Comparison of ENCODE assay signal across 21 mouse cellular contexts in the genomic region with DNA sequence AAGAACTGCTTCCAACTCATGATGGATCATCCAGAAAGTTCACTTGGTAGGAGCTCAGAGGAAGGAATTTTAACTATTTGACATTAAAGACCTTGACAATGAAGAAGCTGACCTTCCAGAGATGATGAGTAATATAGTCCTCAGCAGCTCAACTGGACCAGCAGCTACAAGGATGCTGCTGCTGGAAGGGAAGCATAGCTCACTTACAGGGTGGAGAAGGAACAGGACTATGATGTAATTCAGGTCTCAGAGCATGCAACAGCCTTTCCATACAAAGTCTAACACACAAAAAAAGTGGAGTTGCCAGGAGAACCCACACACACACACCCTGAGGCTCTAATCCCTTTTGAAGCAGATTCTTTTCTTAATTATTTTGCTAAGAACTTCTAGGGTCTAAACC.
DNase-seq lines count a peak whose midpoint lies in the region; ATAC-seq and TF ChIP-seq lines count a peak whose summit lies in the region.
"Had no signal": no experiment of that assay in that cellular context is flagged by ENCODE, and none has a peak within 500 bp of the region (broad histone marks: within the 10 kb centered on the region; RNA-seq: fewer than 3 reads in every experiment).

No protein-coding gene starts in this region.

- ATAC-seq in kidney, postnatal 0 days (replicated peaks; ENCODE audit: low FRiP score, low read depth) = no peak
- peak; percentile 25 for ATAC-seq in Patski
- no peak for ATAC-seq in hindbrain, embryonic 13.5 days (ENCODE audit: low FRiP score)
- ATAC-seq: forebrain, embryonic 14.5 days; forebrain, embryonic 16.5 days had no signal

- no peak for TF ChIP-seq CTCF in kidney, postnatal 0 days (IDR thresholded peaks at IDR 0.05; ENCODE audit: low read depth)
- no peak for TF ChIP-seq CTCF in Patski (IDR thresholded peaks at IDR 0.05)

- no peak overlapping the region for H3K27ac ChIP-seq in kidney, postnatal 0 days
- H3K27ac ChIP-seq in hindbrain, embryonic 13.5 days = no peak overlapping the region
- H3K27ac ChIP-seq: embryonic facial prominence, embryonic 10.5 days; embryonic facial prominence, embryonic 12.5 days; forebrain, embryonic 10.5 days; forebrain, embryonic 12.5 days had no signal

- H3K36me3 ChIP-seq in kidney, postnatal 0 days (ENCODE audit: insufficient read depth, low read length) = no peaks in the 10 kb centered on the region
- no peaks in the 10 kb centered on the region for H3K36me3 ChIP-seq in myocyte (ENCODE audit: control insufficient read depth, insufficient read depth)
- no peaks in the 10 kb centered on the region for H3K36me3 ChIP-seq in hindbrain, embryonic 13.5 days
- H3K36me3 ChIP-seq: embryonic facial prominence, embryonic 10.5 days; embryonic facial prominence, embryonic 12.5 days; forebrain, embryonic 10.5 days; forebrain, embryonic 12.5 days had no signal

- no peaks in the 10 kb centered on the region for H3K27me3 ChIP-seq in kidney, postnatal 0 days (ENCODE audit: insufficient read depth, low read length)
- H3K27me3 ChIP-seq in Patski (no peaks in the 10 kb centered on the region), myocyte (ENCODE audit: control insufficient read depth, insufficient read depth, insufficient read length) (no peaks in the 10 kb centered on the region)
- H3K27me3 ChIP-seq in hindbrain, embryonic 13.5 days = no peaks in the 10 kb centered on the region
- H3K27me3 ChIP-seq: embryonic facial prominence, embryonic 12.5 days; forebrain, embryonic 12.5 days had no signal

- in situ Hi-C loops in Patski (cut with MboI; ENCODE audit: low pct_unique_long_range_greater_than_20kb) = no loop called here

- H3K4me3 ChIP-seq in kidney, postnatal 0 days (replicated peaks; ENCODE audit: low read depth, low read length) = no peak overlapping the region
- H3K4me3 ChIP-seq in myocyte = no peak overlapping the region
- H3K4me3 ChIP-seq in hindbrain, embryonic 13.5 days = no peak overlapping the region
- H3K4me3 ChIP-seq: embryonic facial prominence, embryonic 10.5 days; embryonic facial prominence, embryonic 12.5 days; erythroblast, embryonic 14.5 days; forebrain, embryonic 10.5 days; forebrain, embryonic 12.5 days had no signal

- CTCF ChIA-PET in Patski (lab: Charles Lee) = interaction anchor here (1.1 to 2.3 kb wide), 3 partner anchors 13 to 45 kb away, joined by 3 to 7 read pairs (median 6); no protein-coding TSS in a partner anchor

- no peaks in the 10 kb centered on the region for H3K79me2 ChIP-seq in myocyte (ENCODE audit: control insufficient read depth, insufficient read depth)

- H3K4me1 ChIP-seq in kidney, postnatal 0 days (replicated peaks; ENCODE audit: insufficient read depth, low read length) = no peaks in the 10 kb centered on the region
- 0 out of 2 replicates have a peak, but pooled peaks cover 2% of the 10 kb centered on the region for H3K4me1 ChIP-seq in hindbrain, embryonic 13.5 days (replicated peaks)
- H3K4me1 ChIP-seq: embryonic facial prominence, embryonic 10.5 days; embryonic facial prominence, embryonic 12.5 days; forebrain, embryonic 10.5 days; forebrain, embryonic 12.5 days had no signal

- POLR2A ChIA-PET in Patski (lab: Charles Lee) = interaction anchor here (1.1 kb wide), 1 partner anchor 13 kb away, joined by 3 read pairs; no protein-coding TSS in a partner anchor

- DNase-seq in adrenal gland, adult 2 months = peak; percentile 47
- no peak for DNase-seq in adrenal gland, adult 18-20 months (ENCODE audit: low spot score in 2 of 2)
- DNase-seq in kidney, postnatal 0 days (ENCODE audit: low spot score) = peak; percentile 25
- no peak for DNase-seq in kidney, adult 9 months
- DNase-seq in Patski (ENCODE audit: low read depth, low spot score) (no peak), adipocyte (ENCODE audit: low spot score) (no peak)
- DNase-seq: adrenal gland, postnatal 25 days; cerebellum, adult 11-12 months; cerebellum, adult 2 months; cerebellum, adult 9-10 months; cerebellum, postnatal 10 days; cerebellum, postnatal 25 days had no signal

- H3K9ac ChIP-seq in kidney, postnatal 0 days (ENCODE audit: low read depth, low read length) = no peak overlapping the region
- H3K9ac ChIP-seq in hindbrain, embryonic 13.5 days = no peak overlapping the region
- H3K9ac ChIP-seq: embryonic facial prominence, embryonic 12.5 days; forebrain, embryonic 12.5 days had no signal

- H3K4me2 ChIP-seq in kidney, postnatal 0 days (ENCODE audit: low read length) = no peak overlapping the region
- peak overlapping the region; percentile 7 for H3K4me2 ChIP-seq in myocyte (ENCODE audit: low read depth)
- no peak overlapping the region for H3K4me2 ChIP-seq in hindbrain, embryonic 13.5 days
- H3K4me2 ChIP-seq: embryonic facial prominence, embryonic 12.5 days; forebrain, embryonic 12.5 days had no signal

- H3ac ChIP-seq in myocyte (ENCODE audit: control insufficient read depth, insufficient read length) = no peak overlapping the region

- H3K9me3 ChIP-seq in kidney, postnatal 0 days (replicated peaks; ENCODE audit: low read length) = no peaks in the 10 kb centered on the region
- H3K9me3 ChIP-seq in hindbrain, embryonic 13.5 days = no peaks in the 10 kb centered on the region
- H3K9me3 ChIP-seq: embryonic facial prominence, embryonic 10.5 days; embryonic facial prominence, embryonic 12.5 days; forebrain, embryonic 10.5 days; forebrain, embryonic 12.5 days had no signal

- TF ChIP-seq POLR2A in myocyte (IDR thresholded peaks at IDR 0.05; ENCODE audit: insufficient read length, low read depth) = no peak

TF ChIP-seq in myocyte, 11 proteins besides CTCF, POLR2A, EP300 and RAD21:
- TF ChIP-seq CEBPB (IDR thresholded peaks at IDR 0.05; ENCODE audit: insufficient read depth, poor library complexity, severe bottlenecking) = peak; percentile 93
- no peak for TF ChIP-seq E2F4 (IDR thresholded peaks at IDR 0.05; ENCODE audit: insufficient read depth)
- no peak for TF ChIP-seq MYOG (IDR thresholded peaks at IDR 0.05; ENCODE audit: control insufficient read depth in 1 of 3, insufficient read depth in 1 of 3, insufficient read length in 2 of 3, low read depth in 2 of 3)
- TF ChIP-seq MYOD1 (IDR thresholded peaks at IDR 0.05; ENCODE audit: control insufficient read depth in 1 of 3, insufficient read length in 2 of 3, low read depth in 2 of 3) = no peak
- TF ChIP-seq REST (IDR thresholded peaks at IDR 0.05; ENCODE audit: insufficient read depth, insufficient read length) = no peak
- TF ChIP-seq POLR2AphosphoS2 (IDR thresholded peaks at IDR 0.05; ENCODE audit: insufficient read length, low read depth) = no peak

Comparison
In these comparisons a context has a peak if more than half of its experiments do, and no peak if none do; other contexts are left out.
1. DNase-seq: peak in adrenal gland, adult 2 months (single experiment) and kidney, postnatal 0 days (single experiment); none in adrenal gland, adult 18-20 months (0 of 2), kidney, adult 9 months (single experiment), Patski (single experiment) and adipocyte (single experiment).